Mouse (Mus musculus): ENCODE data around the gene Osbpl8.

- TF ChIP-seq CTCF (IDR thresholded peaks at IDR 0.05; ENCODE audit: control insufficient read depth, insufficient read depth, low read length) (no peak), POLR2A (IDR thresholded peaks at IDR 0.05; ENCODE audit: borderline replicate concordance, control insufficient read depth, low read depth, low read length) (no peak)
Measured at GRCm38 (mm10) chr10:111183634-111184270, 19.2 kb downstream of the Osbpl8 start.

All from bone marrow, adult 2 months (tissue).